Mouse (Mus musculus): ENCODE results near the gene Socs1. TPM values are rescaled to one million over a fixed set of nuclear protein-coding genes. Genes with fewer than 3 reads are reported as not detected.
A peak's percentile ranks its signal among the peaks of the same experiment; 100 is the strongest.

Gene Socs1
- total RNA-seq, 2 experiments from 2014 or later: 0.45 to 0.62 TPM

DNA sequence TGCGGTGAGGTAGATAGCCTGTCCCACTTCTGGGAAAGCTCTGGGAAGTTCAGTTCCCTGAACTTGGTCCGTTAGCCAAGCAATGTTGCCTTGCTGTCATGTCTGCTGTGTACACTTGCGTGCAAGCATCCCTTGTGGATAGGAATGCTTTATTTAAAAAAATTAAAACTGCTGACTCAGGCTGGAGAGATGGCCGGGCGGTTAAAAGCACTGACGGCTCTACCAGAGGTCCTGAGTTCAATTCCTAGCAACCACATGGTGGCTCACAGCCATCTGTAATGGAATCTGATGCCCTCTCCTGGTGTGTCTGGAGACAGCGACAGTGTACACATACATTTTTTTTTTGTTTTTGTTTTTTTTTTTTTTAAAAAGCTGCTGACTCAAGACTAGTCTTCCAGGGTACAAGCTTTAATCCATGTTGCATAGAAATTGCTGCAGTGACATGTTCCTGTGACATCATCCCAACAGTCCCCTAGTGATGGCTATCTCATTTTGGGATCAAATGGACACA is 2.3 kb upstream of the Socs1 start:
- intact Hi-C loops (cut with DNase I): loop anchor here (2.0 to 5.0 kb wide), 3 partner anchors 59 to 217 kb away; no protein-coding TSS in a partner anchor
- DNase-seq (ENCODE audit: low spot score): no peak

DNA sequence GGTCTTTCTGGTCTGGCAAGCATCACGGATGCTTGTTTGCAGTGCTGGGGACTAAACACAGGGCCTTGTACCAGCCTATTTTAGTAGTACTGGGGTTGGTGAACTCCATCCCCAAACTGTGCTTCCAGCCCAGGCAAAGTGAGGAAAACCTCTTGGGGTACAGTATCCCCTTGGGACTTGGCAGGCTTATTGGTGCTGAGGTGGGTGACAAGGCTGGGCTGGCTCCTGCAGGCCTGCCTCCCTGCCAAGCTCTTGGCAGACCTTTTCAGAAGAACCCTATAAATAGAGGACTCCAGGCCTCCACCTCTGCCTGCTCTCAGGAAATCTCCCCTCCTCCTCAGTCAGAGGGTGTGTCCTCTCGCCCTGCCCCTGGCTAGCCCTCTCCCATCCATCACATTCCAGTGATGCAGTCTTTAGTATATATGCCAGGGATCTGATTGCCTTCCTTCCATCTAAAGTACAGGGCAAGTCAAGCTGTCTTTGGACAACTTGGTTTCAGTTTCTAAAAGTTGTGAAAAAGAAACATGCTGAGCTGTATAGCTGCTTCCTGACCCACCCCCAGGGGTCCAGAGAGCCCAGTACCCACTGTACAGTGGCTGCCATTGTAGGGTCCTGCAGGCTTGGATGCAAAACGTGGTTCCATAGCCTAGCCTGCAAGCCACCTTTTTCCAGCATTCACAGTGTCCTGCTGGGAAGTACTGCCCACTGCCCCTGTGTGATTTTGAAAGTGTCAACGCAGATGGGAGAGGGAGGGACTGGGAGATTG is 1.6 kb upstream of the Socs1 start:
- no peak for DNase-seq (ENCODE audit: low spot score)
- intact Hi-C loops (cut with DNase I): loop anchor here (1.0 to 5.0 kb wide), 4 partner anchors 60 to 216 kb away; no protein-coding TSS in a partner anchor

DNA sequence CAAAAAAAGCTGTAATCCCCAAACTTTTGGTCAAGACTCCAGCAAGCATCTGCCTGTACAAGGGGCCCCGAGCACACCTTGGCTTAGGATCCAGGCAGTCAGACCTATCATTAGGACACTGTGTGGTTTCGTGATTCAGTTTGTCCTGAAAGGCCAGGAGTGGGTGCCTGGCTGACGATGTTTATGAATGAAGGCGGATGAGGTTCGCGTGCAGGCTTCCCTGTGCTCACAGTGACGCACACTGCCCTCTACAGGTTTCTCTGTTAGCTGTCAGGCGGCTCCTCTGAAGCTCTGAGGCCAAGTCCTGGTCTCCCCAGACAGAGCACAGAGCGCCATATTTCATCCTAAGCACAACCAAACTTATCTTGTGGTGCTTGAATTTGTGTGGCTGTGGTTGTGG is 952 bp upstream of the Socs1 start:
- peak; percentile 60 for DNase-seq (ENCODE audit: low spot score)
- intact Hi-C loops (cut with DNase I): loop anchor here (1.0 to 5.0 kb wide), 4 partner anchors 61 to 215 kb away; no protein-coding TSS in a partner anchor

DNA sequence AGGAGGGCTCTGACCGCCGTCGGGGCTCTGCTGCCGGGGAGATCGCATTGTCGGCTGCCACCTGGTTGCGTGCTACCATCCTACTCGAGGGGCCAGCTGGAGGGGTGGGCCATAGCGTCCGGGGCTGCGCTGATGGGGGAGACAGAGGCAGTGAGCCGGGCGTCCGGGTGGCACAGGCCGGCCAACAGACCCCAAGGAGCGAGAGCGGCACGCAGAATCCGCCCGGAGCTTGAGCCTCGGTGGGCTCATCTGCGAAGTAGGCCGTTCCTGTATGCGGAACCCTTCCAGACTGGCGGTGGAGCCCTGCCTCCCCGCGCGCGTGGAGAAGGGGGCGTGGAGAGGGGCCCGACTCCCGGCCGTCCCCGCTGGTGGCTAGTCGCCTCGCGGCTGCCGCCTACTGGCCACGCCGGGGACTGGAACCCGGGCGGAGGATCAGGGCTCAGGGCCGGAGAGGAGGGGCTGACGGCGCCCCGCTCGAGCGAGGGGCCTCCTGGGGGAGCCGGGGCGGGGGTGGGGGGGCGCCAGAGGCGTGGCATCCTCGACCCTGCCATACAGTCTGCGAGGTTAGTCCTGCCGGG is 454 bp downstream of the Socs1 start:
- intact Hi-C loops (cut with DNase I): loop anchor here (5.0 kb wide), 3 partner anchors 43 to 118 kb away; no protein-coding TSS in a partner anchor
- peak; percentile 84 for DNase-seq (ENCODE audit: low spot score)

DNA sequence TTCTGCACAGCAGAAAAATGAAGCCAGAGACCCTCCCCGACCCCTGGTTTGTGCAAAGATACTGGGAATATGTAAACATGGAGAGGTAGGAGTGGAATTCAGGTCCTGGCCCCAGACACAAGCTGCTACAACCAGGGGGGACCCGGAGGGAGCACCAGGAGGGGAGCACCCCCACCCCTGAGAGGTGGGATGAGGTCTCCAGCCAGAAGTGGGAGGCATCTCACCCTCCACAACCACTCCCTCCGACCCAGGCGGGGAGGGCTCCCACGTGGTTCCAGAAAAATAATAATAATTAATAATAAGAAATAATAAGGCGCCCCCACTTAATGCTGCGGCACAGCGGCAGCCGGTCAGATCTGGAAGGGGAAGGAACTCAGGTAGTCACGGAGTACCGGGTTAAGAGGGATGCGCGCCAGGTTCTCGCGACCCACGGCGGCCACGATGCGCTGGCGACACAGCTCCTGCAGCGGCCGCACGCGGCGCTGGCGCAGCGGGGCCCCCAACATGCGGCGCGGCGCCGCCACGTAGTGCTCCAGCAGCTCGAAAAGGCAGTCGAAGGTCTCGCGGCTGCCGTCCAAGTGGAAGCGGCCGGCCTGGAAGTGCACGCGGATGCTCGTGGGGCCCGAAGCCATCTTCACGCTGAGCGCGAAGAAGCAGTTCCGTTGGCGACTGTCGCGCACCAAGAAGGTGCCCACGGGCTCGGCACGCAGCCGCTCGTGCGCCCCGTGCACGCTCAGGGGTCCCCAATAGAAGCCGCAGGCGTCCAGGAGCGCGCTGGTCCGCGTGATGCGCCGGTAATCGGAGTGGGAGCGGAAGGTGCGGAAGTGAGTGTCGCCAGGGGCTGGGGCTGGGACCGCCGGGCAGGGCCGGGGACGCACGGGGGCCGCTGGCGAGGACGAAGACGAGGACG is 1.2 kb downstream of the Socs1 start:
- DNase-seq (ENCODE audit: low spot score): no peak
- intact Hi-C loops (cut with DNase I): loop anchor here (5.0 kb wide), 2 partner anchors 42 to 117 kb away; no protein-coding TSS in a partner anchor

DNA sequence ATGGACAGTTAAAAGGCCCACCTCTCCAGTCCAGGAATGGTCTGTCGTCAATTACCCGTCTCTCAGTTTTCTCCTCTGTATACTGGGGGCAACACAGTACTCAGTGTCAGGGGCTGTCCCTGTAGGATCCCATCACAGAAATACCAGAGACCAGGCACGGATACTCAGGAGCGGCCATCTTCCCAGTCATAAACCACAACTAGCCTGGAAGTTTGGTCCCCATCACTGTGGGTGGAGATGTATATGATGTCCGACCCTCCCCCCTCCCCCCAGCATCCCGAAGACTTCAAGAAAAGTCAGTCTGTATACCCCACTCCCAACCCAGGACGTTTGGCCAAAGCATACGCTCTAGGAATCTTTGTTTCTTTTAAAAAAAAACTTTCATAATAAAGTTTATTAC is 1.9 kb downstream of the Socs1 start:
- intact Hi-C loops (cut with DNase I): loop anchor here (5.0 kb wide), 2 partner anchors 41 to 116 kb away; no protein-coding TSS in a partner anchor
- DNase-seq (ENCODE audit: low spot score): no peak

DNA sequence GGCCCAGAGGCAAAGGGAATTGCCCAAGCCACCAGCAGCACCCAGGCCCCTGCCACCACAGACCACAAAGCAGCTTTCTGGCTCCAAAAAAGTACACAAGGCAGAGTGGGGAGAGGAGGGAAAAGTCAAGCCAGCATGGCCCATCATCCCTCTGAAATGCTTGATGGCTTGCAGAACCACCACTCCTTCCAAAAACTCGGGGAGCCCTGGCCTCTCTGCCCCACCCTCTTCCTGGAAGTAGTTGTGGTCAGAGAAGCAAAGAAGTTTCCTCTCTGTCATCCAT is 2.2 kb downstream of the Socs1 start:
- intact Hi-C loops (cut with DNase I): loop anchor here (5.0 kb wide), 2 partner anchors 41 to 116 kb away; no protein-coding TSS in a partner anchor

DNA sequence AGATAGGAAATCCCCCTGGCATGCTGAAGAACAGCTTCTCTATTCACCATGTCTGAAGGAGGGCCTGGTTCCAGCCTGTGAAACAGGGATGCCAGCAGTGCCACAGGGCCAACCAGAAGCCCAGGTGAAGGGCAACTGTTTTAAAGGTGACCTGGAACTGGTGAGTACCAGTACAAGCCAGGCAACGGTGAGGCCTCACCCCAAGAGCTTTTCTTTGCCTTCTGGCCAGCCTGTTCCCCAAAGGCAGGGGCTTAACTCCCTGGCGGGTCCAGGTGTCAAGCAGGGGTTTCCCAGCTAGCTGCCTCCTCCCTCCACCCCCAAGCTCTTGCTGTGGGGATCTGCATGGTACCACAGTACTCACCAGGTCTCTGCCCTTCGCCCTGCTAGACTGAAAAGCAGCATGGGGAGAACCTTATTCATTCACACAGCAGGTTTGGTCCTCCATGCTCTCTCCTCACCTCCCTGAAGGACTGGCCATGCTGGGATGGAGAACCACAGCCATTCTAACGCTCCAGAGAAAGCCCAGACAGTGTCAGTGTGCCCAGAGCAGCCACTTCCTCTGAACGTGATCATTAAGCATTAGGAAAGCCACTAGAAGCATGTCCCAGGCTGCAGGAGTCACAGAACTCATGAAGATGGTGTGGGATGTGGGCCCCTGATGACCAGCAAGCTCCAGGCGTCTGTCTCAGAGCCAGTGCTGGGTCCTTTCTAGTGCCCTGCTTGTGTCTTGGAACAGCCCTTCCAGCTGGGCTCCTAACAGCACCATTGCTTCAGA is 2.8 kb downstream of the Socs1 start:
- no peak for DNase-seq (ENCODE audit: low spot score)
- intact Hi-C loops (cut with DNase I): loop anchor here (5.0 kb wide), 2 partner anchors 40 to 115 kb away; no protein-coding TSS in a partner anchor

More for the DNA sequence above, 2.2 kb downstream of the Socs1 start:
- no peak for DNase-seq (ENCODE audit: low spot score)

DNA sequence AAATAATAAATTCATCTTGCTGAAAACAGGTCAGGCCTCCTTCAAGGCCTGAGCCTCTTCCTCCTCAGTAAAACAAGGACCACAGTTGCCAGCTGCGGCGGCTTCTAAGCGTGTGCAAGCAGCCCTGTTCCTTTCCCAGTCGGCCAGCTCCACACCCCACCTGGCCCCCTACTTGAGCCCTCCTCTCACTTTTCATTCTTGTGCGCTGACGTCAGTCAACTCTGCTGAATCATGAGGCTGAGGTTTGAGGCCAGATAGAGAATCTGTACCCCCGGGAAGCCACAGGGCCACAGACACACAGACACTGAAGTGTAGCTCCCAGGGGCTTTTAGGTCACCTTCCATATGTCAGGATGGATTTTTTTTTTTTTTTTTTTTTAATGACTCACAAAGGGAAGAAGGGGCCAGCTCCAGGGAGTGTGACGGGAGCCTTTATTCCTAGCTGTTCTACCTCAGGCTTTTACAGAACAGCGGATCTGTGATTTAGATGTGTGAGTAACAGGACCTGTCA is 3.4 kb downstream of the Socs1 start:
- no peak for DNase-seq (ENCODE audit: low spot score)
- intact Hi-C loops (cut with DNase I): loop anchor here (5.0 kb wide), 2 partner anchors 40 to 115 kb away; no protein-coding TSS in a partner anchor

DNA sequence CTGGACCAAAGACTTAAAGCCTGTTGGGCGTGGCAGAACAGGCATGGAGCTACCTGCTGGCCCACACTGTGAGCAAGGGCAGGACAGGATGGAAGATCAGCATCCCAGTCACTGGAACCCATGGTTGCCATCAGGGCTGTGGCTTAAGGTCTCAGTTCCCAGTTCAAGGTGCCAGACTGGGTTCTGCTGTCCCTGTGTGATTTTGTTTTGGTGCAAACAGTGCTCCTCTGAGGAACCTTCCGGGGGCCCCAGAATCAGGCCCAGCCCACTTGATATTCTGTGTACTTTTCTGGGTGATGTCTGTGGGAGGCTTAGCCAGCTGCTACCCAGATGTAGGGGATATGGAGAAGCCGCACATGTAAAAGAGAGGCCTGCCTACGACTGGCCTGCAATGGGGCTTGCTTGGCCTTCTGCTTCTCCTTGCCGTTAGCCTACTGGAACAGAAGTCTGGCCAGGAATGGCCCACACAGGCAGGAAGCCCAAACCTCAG is 4.7 kb downstream of the Socs1 start:
- intact Hi-C loops (cut with DNase I): loop anchor here (5.0 kb wide), 2 partner anchors 38 to 113 kb away; no protein-coding TSS in a partner anchor
- DNase-seq (ENCODE audit: low spot score): no peak

DNA sequence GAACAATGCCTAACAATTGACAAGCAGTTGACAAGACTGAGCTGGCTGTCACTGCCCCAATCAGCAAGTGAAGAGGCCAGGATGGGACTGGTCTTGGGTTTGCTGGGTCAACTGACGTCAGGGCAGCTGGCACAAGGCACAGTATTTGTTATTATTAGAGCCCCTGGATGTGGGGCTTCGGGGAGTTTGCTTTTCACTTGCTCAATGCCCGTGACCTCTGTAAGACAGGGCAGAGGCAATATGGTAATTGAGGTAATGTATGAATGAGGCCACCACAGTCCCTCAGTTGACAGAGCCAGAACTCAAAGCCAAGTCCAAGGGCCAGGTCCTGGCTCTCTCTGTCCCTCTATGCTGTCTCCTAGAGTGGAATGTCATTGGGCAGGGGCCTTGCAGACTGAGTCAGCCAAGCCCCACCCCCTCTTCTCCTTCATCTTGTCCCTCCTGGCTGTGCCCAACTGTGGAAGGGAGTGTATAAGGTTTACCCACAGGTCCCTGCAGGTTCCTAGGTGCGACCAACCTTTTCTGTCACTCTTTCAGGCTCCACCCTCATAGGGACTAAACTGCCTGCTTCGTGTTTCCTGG is 7.7 kb downstream of the Socs1 start:
- intact Hi-C loops (cut with DNase I): no loop called here
- no peak for DNase-seq (ENCODE audit: low spot score)

DNA sequence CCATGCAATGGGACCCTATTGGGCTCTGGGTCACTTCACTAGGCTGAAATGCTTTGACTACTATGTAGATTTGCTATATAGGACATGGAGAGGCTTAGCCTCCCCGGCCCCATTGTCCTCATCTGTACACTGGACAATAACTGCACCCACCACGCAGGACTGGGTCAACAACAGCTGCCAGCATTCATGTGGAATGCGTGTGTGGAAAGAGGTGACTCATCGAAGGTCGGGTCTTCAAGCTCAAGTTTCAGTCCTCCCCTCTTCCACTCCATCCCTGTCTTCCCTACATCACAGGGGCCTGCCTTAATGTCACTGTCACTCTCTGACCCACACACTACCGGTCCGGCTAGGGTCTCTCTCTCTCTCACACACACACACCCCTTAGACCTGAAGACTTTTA is 9.0 kb downstream of the Socs1 start:
- intact Hi-C loops (cut with DNase I): no loop called here
- no peak for DNase-seq (ENCODE audit: low spot score)

DNA sequence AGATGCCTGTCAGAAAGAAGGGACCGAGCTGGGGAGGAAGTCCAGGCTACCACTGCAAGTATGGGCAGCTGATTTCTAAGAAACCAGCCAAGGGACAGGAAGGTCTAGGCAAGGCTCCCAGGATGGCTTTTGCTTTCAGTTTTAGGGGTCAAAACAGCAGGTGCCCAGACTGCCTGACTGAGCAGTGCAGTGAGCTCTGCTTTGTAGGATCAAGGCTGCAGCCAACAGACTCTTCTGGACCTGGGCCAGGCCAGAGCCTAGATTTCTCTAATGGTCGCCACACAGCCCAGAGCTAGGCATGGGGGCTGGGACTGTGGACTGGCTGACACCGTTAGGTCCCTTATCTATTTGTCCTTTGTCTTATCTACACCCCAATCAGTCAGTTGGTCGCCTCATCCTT is 10.6 kb downstream of the Socs1 start:
- intact Hi-C loops (cut with DNase I): no loop called here
- DNase-seq (ENCODE audit: low spot score): no peak

DNA sequence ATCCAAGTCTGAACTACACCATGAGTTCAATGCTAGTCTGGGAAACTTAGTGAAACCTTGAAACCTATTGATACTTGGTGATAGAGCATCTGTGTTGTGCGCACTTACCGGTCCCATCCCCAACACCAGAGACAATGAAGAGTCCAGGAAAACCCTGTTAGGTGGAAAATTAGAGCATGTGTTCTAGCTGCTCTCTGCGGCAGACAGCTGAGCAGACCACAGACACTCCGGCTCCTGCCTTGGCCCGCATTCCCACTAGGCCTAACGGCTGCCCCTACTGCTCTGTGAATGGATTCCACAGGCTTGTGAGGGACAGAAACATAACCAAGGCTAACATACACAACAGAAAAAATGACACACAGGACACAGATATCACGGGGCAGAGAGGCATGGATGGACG is 11.8 kb downstream of the Socs1 start:
- intact Hi-C loops (cut with DNase I): no loop called here
- no peak for DNase-seq (ENCODE audit: low spot score)

DNA sequence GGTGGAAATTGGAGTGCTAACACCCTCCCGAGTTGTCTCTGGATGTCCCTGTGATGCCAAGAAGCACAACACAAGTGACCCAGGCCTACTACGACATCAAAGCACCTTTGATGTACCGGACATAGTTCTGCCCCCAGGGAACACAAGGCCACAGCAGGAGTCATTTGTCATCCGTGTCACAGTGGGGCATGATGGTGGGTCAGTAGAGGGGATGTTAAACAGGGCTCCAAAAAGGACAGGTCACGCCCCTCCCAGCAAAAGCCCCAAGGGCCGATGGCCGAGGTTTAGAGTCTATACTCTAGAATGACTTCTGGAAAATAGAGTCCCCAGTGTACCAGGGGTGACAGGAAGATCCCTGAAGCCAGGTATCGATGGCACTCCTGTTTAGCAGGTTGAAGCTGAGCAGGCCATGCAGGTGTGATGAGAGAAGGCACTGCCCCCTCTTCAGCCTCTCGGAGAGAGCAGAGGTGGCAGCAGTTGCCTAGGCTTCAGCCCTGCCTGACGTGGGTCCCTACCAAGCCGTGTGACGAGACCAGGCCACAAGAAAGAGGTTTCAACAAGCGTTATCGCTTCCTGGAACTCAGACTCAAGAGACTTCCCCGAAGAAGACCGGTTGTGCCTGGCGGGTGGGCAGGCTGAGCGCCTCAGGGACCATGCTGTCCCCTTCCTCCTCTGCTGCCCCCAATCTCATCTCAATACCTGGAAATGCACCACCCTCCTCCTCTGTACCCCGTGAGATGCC is 13.4 kb downstream of the Socs1 start:
- DNase-seq (ENCODE audit: low spot score): no peak
- intact Hi-C loops (cut with DNase I): no loop called here

DNA sequence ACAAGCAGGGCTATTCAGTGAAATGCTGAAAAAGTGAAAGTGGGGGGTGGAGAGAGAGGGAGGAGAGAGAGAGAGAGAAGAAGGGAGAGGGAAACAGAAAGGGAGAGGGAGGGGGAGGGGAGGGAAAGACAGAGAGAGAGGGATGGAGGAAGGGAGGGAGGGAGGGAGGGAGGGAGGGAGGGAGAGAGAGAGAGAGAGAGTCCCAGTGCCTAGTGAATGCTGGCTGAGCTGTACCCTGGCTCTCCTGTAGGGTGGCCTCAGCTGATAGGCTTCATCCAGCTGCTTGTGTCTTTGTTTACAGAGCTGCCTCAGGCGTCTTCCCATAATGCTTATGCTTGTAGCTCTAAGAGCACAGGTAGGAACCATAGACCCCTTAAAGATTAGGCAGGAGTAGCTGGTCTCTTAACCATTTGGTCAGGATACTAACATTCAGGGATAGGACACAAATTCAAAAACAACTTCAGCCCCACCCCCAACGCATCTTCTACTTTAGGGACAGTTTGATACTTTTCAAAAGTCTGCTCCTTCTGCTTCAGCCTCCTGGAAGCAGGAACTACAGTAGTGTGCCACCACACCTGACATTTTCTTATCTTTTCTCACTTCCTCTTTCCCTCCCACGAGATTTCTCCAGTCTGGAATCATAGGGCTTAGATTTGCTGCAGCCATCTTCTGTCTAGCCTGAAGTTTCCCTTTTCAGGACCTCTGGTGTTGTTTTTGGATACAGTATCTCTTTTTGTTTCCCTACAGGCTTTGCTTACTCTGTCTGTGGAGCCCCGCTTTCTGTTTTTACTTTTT is 14.6 kb downstream of the Socs1 start:
- no peak for DNase-seq (ENCODE audit: low spot score)
- intact Hi-C loops (cut with DNase I): no loop called here

DNA sequence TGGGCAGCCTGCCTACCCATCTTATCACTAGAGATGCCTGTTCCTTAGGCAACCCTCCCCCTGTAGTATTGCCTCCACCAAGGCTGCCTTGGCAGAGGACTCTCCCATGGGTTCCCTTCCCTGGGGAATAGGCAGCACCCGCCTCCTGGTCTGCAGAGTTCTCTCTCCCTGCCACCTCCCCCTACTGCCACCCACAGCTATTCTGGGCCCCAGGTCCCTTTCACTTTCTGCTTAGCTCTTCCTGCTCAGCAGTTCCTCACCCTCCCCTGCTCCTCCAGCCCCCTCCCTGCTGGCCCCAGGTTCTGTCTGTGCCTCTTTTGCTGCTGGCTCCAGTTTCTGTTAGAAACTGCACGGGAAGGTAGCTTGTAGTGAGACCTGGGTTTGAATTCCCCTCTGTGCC is 15.7 kb downstream of the Socs1 start:
- intact Hi-C loops (cut with DNase I): loop anchor here (5.0 kb wide), 3 partner anchors 82 to 127 kb away; no protein-coding TSS in a partner anchor
- no peak for DNase-seq (ENCODE audit: low spot score)

Measured in heart, postnatal 25 days (tissue).